Mouse (Mus musculus): ENCODE results near the gene Qars. TPM values are rescaled to one million over a fixed set of nuclear protein-coding genes. Genes with fewer than 3 reads are reported as not detected.

Gene Qars
- polyA plus RNA-seq, 1 experiment from 2014 or later: 69.1 TPM

GRCm38 (mm10) chr9:108545986-108546385 is 38.5 kb downstream of the Qars start:
- H3K9ac ChIP-seq (replicated peaks; ENCODE audit: low read depth, low read length): no peak overlapping the region
- H3K4me2 ChIP-seq (ENCODE audit: low read length): no peak overlapping the region
- H3K27ac ChIP-seq (ENCODE audit: low read length): no peak overlapping the region
- H3K9me3 ChIP-seq (ENCODE audit: control insufficient read depth, low read length): no peaks in the 10 kb centered on the region
- WGBS: 92% methylated on average over 3 of the region's 3 CpGs
- peaks cover 39% of the 10 kb centered on the region for H3K36me3 ChIP-seq (ENCODE audit: control insufficient read depth, insufficient read depth)
- ATAC-seq: no peak
- no peaks in the 10 kb centered on the region for H3K4me1 ChIP-seq (replicated peaks; ENCODE audit: control insufficient read depth, insufficient read depth, low read length)
- H3K4me3 ChIP-seq (replicated peaks; ENCODE audit: low read length): no peak overlapping the region
- H3K27me3 ChIP-seq (replicated peaks; ENCODE audit: control insufficient read depth, insufficient read depth, low read length): no peaks in the 10 kb centered on the region

- peaks cover 36% of the 10 kb centered on the region for H3K36me3 ChIP-seq (ENCODE audit: control insufficient read depth, insufficient read depth)
Measured at GRCm38 (mm10) chr9:108546875-108547274, 39.4 kb downstream of the Qars start.

DNA sequence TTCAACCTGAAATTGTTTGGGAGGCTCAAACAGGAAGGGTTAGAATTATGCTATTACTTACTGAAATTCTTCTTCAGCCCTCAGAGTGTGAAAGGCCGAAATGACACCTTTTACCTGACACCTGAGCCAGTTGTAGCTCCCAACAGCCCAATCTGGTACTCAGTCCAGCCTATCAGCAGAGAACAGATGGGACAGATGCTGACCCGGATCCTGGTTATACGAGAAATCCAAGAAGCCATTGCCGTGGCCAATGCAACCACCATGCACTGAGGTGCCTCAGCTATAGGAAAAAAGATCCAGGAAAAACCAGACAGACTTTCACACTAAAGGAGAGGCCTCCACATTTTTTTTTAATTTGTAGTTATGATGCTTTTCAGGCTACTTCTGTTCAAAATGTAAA is 51.7 kb downstream of the Qars start:
- Histone ChIP-seq H3K4me2 (ENCODE audit: low read length) (no peak overlapping the region), H3K36me3 (ENCODE audit: control insufficient read depth, insufficient read depth) (peaks cover 38% of the 10 kb centered on the region), H3K27me3 (replicated peaks; ENCODE audit: control insufficient read depth, insufficient read depth, low read length) (no peaks in the 10 kb centered on the region), H3K9me3 (ENCODE audit: control insufficient read depth, low read length) (no peaks in the 10 kb centered on the region), H3K9ac (replicated peaks; ENCODE audit: low read depth, low read length) (no peak overlapping the region), H3K4me3 (replicated peaks; ENCODE audit: low read length) (no peak overlapping the region), H3K4me1 (replicated peaks; ENCODE audit: control insufficient read depth, insufficient read depth, low read length) (peaks cover 11% of the 10 kb centered on the region), H3K27ac (ENCODE audit: low read length) (no peak overlapping the region)
- ATAC-seq: no peak
- WGBS: 94% methylated on average over 4 of the region's 4 CpGs

More at GRCm38 (mm10) chr9:108546875-108547274, 39.4 kb downstream of the Qars start:
- no peak for ATAC-seq
- Histone ChIP-seq H3K9me3 (ENCODE audit: control insufficient read depth, low read length) (no peaks in the 10 kb centered on the region), H3K4me2 (ENCODE audit: low read length) (no peak overlapping the region), H3K27me3 (replicated peaks; ENCODE audit: control insufficient read depth, insufficient read depth, low read length) (no peaks in the 10 kb centered on the region), H3K27ac (ENCODE audit: low read length) (no peak overlapping the region), H3K4me1 (replicated peaks; ENCODE audit: control insufficient read depth, insufficient read depth, low read length) (no peaks in the 10 kb centered on the region), H3K9ac (replicated peaks; ENCODE audit: low read depth, low read length) (no peak overlapping the region), H3K4me3 (replicated peaks; ENCODE audit: low read length) (no peak overlapping the region)
- 100% methylated on average over 1 of the region's 1 CpGs for WGBS

DNA sequence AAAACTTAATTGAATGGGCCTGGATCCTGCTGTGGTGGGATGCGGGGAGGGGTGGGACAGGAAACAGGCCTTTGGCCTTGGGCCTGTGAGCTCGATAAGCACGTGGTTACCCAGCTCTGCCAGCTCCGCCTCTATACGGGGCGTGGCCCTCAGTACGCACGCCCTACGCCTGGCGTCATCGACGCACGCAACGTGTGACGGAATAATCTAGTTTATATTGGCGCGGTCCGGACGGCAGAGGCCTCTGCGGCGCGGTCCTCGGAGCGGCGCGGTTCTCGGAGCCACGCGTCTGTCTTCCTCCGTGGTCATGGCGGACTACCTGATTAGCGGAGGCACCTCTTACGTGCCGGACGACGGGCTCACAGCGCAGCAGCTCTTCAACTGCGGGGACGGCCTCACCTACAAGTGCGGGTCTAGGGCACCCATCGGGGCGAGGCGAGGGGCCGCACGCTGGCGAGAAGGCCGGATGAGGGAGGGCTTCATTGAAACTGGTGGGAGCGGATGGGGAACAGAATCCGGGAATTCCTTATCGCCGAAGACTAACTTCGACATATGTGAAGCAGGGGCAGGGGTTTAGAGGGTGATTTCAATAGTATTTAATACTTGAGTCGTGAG is 52.8 kb downstream of the Qars start, which contains the start of gene Impdh2:
Impdh2 (plus strand) TSS at position 60 of the 615 bp plus-strand sequence.
- no peaks in the 10 kb centered on the region for H3K27me3 ChIP-seq (replicated peaks; ENCODE audit: control insufficient read depth, insufficient read depth, low read length)
- peak within 1 kb of the TSS; percentile 64 for H3K4me3 ChIP-seq (replicated peaks; ENCODE audit: low read length)
- peak within 1 kb of the TSS; percentile 73 for H3K9ac ChIP-seq (replicated peaks; ENCODE audit: low read depth, low read length)
- no peaks in the 10 kb centered on the region for H3K9me3 ChIP-seq (ENCODE audit: control insufficient read depth, low read length)
- peak within 1 kb of the TSS; percentile 82 for H3K4me2 ChIP-seq (ENCODE audit: low read length)
- ATAC-seq: peak; percentile 99
- H3K4me1 ChIP-seq (replicated peaks; ENCODE audit: control insufficient read depth, insufficient read depth, low read length): peaks cover 11% of the 10 kb centered on the region
- under 1% methylated on average over 53 of the region's 53 CpGs for WGBS
- H3K27ac ChIP-seq (ENCODE audit: low read length): peak within 1 kb of the TSS; percentile 75
- H3K36me3 ChIP-seq (ENCODE audit: control insufficient read depth, insufficient read depth): peaks cover 36% of the 10 kb centered on the region

- no peak for ATAC-seq
- H3K4me2 ChIP-seq (ENCODE audit: low read length): no peak overlapping the region
- peaks cover 20% of the 10 kb centered on the region for H3K36me3 ChIP-seq (ENCODE audit: control insufficient read depth, insufficient read depth)
- no peak overlapping the region for H3K27ac ChIP-seq (ENCODE audit: low read length)
- H3K4me1 ChIP-seq (replicated peaks; ENCODE audit: control insufficient read depth, insufficient read depth, low read length): peaks cover 32% of the 10 kb centered on the region
- WGBS: 95% methylated on average over 8 of the region's 8 CpGs
- no peak overlapping the region for H3K9ac ChIP-seq (replicated peaks; ENCODE audit: low read depth, low read length)
- no peak overlapping the region for H3K4me3 ChIP-seq (replicated peaks; ENCODE audit: low read length)
- no peaks in the 10 kb centered on the region for H3K9me3 ChIP-seq (ENCODE audit: control insufficient read depth, low read length)
- no peaks in the 10 kb centered on the region for H3K27me3 ChIP-seq (replicated peaks; ENCODE audit: control insufficient read depth, insufficient read depth, low read length)
Measured at GRCm38 (mm10) chr9:108563671-108564070, 56.2 kb downstream of the Qars start.

DNA sequence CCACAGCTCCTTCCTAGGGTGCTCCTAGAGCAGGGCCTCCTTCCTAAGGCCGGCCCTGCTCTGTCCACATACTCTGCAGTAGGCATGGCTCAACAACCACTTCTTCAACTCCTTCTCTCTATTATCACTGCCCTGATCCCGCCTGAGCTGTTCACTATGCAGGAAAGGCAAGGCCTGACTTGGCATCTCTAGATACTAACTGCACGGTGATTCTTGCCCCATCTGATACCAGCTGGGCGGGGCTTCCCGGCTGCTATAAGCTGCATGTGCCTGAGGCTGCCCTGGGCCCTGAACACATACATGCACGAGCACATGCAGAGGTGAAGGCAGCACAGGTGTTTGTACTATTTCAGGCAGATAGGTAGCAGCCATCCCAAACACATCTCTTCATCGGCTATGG is 56.6 kb downstream of the Qars start:
- WGBS: 88% methylated on average over 7 of the region's 7 CpGs
- H3K4me2 ChIP-seq (ENCODE audit: low read length): no peak overlapping the region
- ATAC-seq: no peak
- H3K36me3 ChIP-seq (ENCODE audit: control insufficient read depth, insufficient read depth): peaks cover 16% of the 10 kb centered on the region
- H3K4me3 ChIP-seq (replicated peaks; ENCODE audit: low read length): no peak overlapping the region
- H3K27ac ChIP-seq (ENCODE audit: low read length): no peak overlapping the region
- no peak overlapping the region for H3K9ac ChIP-seq (replicated peaks; ENCODE audit: low read depth, low read length)
- no peaks in the 10 kb centered on the region for H3K9me3 ChIP-seq (ENCODE audit: control insufficient read depth, low read length)
- no peaks in the 10 kb centered on the region for H3K27me3 ChIP-seq (replicated peaks; ENCODE audit: control insufficient read depth, insufficient read depth, low read length)
- H3K4me1 ChIP-seq (replicated peaks; ENCODE audit: control insufficient read depth, insufficient read depth, low read length): peaks cover 34% of the 10 kb centered on the region

Other genes with a start within 250 kb of the Qars start
- 56.3 and 57.9 TPM in 2 replicates for gene Dag1, start 243.7 kb upstream of the Qars start, polyA plus RNA-seq (2015; fragmentation: Nextera tagmentation; extraction: Ambion mirVana)
- 139 and 158 TPM in 2 replicates for gene Nicn1, start 217.3 kb upstream of the Qars start, polyA plus RNA-seq (2015; fragmentation: Nextera tagmentation; extraction: Ambion mirVana)
- gene Amt, start 210.9 kb upstream of the Qars start, polyA plus RNA-seq (2015; fragmentation: Nextera tagmentation; extraction: Ambion mirVana): 22.3 and 23.8 TPM in 2 replicates
- gene Rhoa, start 201.6 kb upstream of the Qars start, polyA plus RNA-seq (2015; fragmentation: Nextera tagmentation; extraction: Ambion mirVana): 282 and 351 TPM in 2 replicates
- gene Tcta, start 201.5 kb upstream of the Qars start, polyA plus RNA-seq (2015; fragmentation: Nextera tagmentation; extraction: Ambion mirVana): 34.3 and 37.6 TPM in 2 replicates
- gene Gpx1, start 168.8 kb upstream of the Qars start, polyA plus RNA-seq (2015; fragmentation: Nextera tagmentation; extraction: Ambion mirVana): 369 and 398 TPM in 2 replicates
- 146 and 163 TPM in 2 replicates for gene Usp4, start 159.9 kb upstream of the Qars start, polyA plus RNA-seq (2015; fragmentation: Nextera tagmentation; extraction: Ambion mirVana)
- 2.0 and 2.2 TPM in 2 replicates for gene 1700102P08Rik, start 114.9 kb upstream of the Qars start, polyA plus RNA-seq (2015; fragmentation: Nextera tagmentation; extraction: Ambion mirVana)
- gene Ccdc36, start 79.2 kb upstream of the Qars start, polyA plus RNA-seq (2015; fragmentation: Nextera tagmentation; extraction: Ambion mirVana): 0.96 and 0.99 TPM in 2 replicates
- not detected in 2 replicates for gene BC048562, start 71.2 kb upstream of the Qars start, polyA plus RNA-seq (2015; fragmentation: Nextera tagmentation; extraction: Ambion mirVana)
- gene Ccdc71, start 47.2 kb upstream of the Qars start, polyA plus RNA-seq (2015; fragmentation: Nextera tagmentation; extraction: Ambion mirVana): 61.4 and 68.7 TPM in 2 replicates
- 42.6 and 55.6 TPM in 2 replicates for gene Klhdc8b, start 46.1 kb upstream of the Qars start, polyA plus RNA-seq (2015; fragmentation: Nextera tagmentation; extraction: Ambion mirVana)
- gene Lamb2, start 28.0 kb upstream of the Qars start, polyA plus RNA-seq (2015; fragmentation: Nextera tagmentation; extraction: Ambion mirVana): 17.6 and 23.4 TPM in 2 replicates
- 85.9 and 91.5 TPM in 2 replicates for gene Usp19, start 17.1 kb upstream of the Qars start, polyA plus RNA-seq (2015; fragmentation: Nextera tagmentation; extraction: Ambion mirVana)
- gene Qrich1, start 9.1 kb downstream of the Qars start, polyA plus RNA-seq (2015; fragmentation: Nextera tagmentation; extraction: Ambion mirVana): 152 and 164 TPM in 2 replicates
- 118 and 128 TPM in 2 replicates for gene Impdh2, start 52.6 kb downstream of the Qars start, polyA plus RNA-seq (2015; fragmentation: Nextera tagmentation; extraction: Ambion mirVana)
- 68.9 and 77.4 TPM in 2 replicates for gene Ndufaf3, start 59.7 kb downstream of the Qars start, polyA plus RNA-seq (2015; fragmentation: Nextera tagmentation; extraction: Ambion mirVana)
- gene Dalrd3, start 62.2 kb downstream of the Qars start, polyA plus RNA-seq (2015; fragmentation: Nextera tagmentation; extraction: Ambion mirVana): 258 and 296 TPM in 2 replicates
- gene Wdr6, start 71.0 kb downstream of the Qars start, polyA plus RNA-seq (2015; fragmentation: Nextera tagmentation; extraction: Ambion mirVana): 209 and 267 TPM in 2 replicates
- 21.9 and 23.6 TPM in 2 replicates for gene P4htm, start 90.0 kb downstream of the Qars start, polyA plus RNA-seq (2015; fragmentation: Nextera tagmentation; extraction: Ambion mirVana)
- gene Arih2, start 141.7 kb downstream of the Qars start, polyA plus RNA-seq (2015; fragmentation: Nextera tagmentation; extraction: Ambion mirVana): 59.9 and 61.8 TPM in 2 replicates
- gene Slc25a20, start 154.4 kb downstream of the Qars start, polyA plus RNA-seq (2015; fragmentation: Nextera tagmentation; extraction: Ambion mirVana): 46.3 and 47.8 TPM in 2 replicates
- gene Prkar2a, start 181.6 kb downstream of the Qars start, polyA plus RNA-seq (2015; fragmentation: Nextera tagmentation; extraction: Ambion mirVana): 37.6 and 41.3 TPM in 2 replicates

Measured in forebrain, embryonic 16.5 days (tissue).